Mouse (Mus musculus) left cerebral cortex, postnatal 14 days (tissue): ENCODE measurements around the gene Rilpl1. TPM values are rescaled to one million over a fixed set of nuclear protein-coding genes. Genes with fewer than 3 reads are reported as not detected.
"Not testable (repeated sequence)": the region's sequence is repeated elsewhere in the genome, so short reads cannot be mapped to it uniquely, and the experiment has no call there.

Source experiments
- DNase-seq, 2 experiments: peaks; one replicate each; pipeline ENCODE4 v3.0.0; 2021 to 2022; ENCODE audit warnings: low spot score in 2 of 2, mixed read lengths in 1 of 2
- intact Hi-C: fragments of 180-260 bp; cut with DNase I; formaldehyde crosslinking; loops from one replicate; pipeline ENCODE4 v1.15.1; 2025
- total RNA-seq, 2 experiments: library from RNA; stranded (reverse); gene quantifications; 2 replicates each; pipeline ENCODE4 v1.2.3; 2021

The Rilpl1 gene
- total RNA-seq, 2 experiments from 2014 or later: 42.5 to 57.5 TPM

DNA sequence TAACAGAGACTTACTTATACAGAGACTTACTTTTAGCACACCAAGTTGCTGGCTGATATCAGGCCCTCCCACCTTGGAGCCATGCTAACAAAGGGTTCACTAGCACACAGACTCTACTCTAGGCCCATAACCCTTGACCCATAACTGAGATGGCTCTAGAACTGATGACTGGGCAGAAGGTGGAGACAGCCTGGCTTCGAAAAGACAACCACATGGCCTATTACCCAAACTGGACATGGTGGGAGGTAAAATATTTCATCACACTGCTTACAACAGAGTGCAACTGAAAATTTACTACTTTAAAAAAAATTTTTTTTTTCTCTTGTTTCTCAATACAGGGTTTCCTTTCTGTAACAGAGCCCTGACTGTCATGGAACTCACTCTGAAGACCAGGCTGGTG, 63.4 kb downstream of the Rilpl1 start:
- DNase-seq: no peak
- intact Hi-C loops: no loop called here

DNA sequence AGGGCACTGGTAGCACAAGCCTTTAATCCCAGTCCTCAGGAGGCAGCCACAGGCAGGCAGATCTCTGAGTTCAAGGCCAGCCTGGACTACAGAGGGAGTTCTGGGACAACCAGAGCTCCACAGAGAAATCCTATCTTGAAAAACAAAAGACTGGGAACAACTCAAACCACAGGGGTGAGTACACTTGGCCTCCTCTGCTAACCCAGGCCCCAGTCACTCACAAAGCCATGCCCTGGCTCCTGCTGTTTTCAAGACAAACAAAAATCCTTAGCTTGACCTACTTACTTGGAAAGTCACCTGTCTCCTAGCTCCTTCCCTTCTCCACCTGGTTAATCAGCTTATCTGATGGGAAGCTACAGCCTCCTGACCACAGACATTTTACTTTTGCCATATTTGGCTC, 66.3 kb downstream of the Rilpl1 start:
- DNase-seq: no peak
- intact Hi-C loops: no loop called here

DNA sequence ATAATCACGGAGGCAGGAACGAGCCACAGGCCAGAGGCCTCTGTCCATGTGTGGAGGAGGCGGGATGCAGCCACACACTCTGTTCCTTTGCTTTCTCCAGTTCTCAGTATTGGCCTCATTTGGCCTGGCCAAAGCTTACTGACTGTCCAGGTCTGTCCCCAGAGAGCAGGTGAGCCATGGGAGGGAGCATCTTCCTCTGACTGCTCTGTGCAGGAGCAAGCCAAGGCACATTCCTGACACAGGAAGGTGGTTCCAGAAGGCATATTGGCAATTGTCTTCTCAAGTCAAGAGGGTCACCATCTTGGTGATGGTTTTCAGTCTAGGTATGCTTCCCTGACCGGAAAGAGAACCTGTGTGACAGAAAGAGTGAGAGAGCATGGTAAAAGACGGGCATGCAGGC, 67.7 kb downstream of the Rilpl1 start:
- intact Hi-C loops: no loop called here
- DNase-seq: no peak

DNA sequence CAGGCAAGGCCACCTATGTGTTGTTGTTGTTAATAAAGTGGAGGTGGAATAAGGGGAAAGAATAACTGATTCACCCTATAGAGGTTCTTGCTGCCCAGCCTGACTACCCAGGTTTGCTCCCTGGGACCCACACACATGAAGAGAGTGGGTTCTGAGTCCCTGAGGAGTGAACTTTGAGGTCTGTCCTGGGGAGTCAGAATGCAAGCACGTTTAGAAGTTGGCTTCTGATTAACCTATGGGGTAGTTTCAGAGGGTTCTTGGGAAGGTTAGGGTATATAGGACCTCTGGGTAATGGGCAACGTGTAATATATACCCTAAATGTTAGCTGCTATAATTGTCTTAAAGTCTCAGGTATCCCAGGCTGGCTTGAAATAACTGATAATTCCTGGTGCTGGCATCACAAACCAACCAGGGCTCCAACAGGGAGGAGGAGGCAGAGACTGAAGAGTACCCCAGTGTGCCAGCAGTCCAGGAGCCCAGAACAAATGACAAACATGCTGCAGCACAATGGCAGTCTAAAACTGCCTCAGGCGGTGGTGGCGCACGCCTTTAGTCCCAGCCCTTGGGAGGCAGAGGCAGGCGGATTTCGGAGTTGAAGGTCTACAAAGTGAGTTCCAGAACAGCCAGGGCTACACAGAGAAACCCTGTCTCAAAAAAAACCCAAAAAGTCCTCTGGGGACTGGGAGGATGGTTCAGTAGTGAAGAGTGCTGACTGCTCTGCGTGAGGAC, 68.7 kb downstream of the Rilpl1 start:
- intact Hi-C loops: no loop called here

DNA sequence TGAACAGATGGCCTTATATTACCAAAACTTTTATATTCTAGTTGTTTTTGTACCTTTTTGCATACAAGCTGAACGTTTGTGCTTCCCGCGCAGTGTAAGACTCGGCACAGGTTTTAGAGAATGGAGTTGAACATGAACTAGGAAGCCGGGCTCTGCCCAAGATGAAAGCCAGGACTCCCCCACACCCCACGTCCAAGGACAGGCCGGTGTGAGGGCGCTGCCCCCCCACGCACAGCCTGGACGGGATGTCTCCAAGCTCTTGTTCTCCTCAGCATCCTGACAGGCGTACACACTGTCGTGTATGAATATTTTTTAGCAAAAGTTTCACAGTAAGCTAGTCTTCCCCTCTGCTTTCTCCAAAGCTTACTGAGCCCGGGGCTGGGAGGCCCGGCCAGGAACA, 70.3 kb downstream of the Rilpl1 start:
- DNase-seq, intact Hi-C loops: not testable (repeated sequence)

More for the DNA sequence above, 68.7 kb downstream of the Rilpl1 start:
- no peak for DNase-seq

DNA sequence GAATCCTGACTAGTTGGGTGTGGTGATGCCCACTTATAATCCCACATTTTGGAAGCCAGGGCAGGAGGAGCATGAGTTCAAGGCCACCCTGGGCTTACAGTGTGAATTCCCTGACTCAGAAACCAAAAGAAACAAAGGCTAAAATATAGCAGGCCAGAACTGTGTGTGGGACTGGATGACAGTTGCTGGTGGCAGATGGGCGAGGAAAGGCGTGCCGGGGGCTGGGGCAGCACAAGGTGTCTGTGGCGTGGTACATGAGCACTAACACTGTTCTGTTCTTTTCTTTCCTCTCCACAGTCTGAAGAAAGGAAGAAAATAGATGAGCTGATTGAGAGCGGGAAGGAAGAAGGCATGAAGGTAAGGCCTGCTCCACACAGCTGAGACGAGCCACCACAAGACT, 74.4 kb downstream of the Rilpl1 start:
- intact Hi-C loops: no loop called here

DNA sequence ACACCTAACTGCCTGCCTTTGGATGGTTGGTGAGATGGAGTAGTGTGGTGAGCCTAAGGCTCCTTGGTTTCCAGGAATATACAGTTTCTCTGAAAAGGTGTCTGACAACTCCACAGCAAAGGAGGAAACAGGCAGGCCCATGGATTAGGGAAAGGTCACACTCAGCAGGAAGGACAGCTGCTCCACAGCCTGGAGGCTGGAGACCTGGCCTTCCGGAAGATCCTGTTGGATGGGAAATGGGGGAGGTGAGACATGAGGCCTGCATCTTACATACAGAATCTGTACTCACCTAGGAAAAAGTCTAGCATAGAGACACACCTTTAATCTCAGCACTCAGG, 77.1 kb downstream of the Rilpl1 start:
- no peak for DNase-seq
- intact Hi-C loops: no loop called here

More for the DNA sequence above, 74.4 kb downstream of the Rilpl1 start:
- DNase-seq: no peak

DNA sequence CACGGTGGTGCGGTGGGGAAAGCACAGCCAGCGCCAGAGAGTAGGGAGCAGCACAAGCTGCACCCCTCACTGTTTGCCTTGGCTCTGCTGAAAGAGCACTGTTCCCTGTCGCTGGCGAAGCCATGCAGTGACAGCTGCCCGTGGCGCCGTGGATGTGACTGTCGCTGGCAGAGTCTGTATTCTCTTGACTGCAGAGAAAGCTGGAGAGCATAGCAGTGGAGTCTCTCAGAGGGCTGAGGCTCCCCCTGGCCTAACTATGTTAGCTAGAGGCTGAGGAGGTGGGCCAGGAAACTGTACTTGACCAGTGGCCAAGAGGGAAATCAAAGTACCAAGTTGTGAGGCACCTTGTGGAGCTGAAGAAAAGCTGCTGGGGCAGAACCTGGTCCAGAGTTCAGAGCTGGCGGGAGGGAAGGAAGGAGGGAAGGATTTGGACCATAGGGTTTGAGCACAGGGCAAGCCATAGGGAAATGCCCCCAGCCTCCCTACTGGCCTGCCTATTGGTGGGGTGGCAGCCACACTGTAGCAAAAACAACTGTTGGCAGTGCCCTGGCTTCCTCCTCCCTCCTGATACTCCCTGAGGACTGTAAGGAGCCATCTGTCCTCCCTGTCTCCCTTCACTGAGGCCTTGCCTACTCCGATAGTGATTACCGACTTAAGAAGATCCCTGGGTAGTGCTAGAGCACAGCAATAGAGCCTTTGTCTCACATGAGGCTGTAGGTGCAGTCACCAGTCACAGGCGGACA, 77.7 kb downstream of the Rilpl1 start:
- intact Hi-C loops: no loop called here
- peak; percentile 64 to 70 for DNase-seq

DNA sequence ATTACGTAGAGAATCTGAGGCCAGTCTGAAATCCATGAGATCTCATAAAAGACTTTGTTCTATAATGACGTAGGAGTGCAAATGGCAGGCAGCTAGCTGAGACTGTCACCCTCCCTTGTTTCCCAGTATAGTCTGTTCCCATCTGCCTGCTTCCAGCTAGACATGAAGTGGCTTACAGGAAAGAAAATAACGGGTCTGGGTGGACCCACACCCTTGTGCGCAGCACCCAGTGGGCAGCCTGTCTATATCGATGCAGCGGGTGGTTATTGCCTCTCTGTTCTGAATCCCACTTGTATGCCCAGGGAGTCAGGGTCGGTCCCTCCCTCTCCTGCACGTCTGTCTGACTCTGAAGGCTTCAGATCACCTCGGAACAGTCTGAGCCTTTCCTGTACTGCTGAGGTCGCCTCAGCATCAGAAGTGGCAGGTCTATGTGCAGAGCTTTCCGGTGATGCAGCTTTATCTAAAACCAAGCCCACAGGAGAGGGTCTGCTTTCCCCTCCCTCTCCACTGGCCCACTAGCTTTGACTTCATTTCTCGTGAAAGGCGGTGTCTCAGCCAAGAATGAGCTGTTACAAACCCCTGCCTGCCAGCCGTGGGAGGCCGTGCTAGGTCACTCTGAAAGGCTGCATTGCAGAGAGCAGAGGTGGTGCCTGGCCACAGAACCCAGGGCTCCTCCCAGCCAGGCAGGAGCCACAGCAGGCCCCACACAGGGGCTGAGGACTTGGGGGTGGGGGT, 78.5 kb downstream of the Rilpl1 start:
- peak in 1 of 2 experiments; percentile 51 for DNase-seq
- intact Hi-C loops: no loop called here

DNA sequence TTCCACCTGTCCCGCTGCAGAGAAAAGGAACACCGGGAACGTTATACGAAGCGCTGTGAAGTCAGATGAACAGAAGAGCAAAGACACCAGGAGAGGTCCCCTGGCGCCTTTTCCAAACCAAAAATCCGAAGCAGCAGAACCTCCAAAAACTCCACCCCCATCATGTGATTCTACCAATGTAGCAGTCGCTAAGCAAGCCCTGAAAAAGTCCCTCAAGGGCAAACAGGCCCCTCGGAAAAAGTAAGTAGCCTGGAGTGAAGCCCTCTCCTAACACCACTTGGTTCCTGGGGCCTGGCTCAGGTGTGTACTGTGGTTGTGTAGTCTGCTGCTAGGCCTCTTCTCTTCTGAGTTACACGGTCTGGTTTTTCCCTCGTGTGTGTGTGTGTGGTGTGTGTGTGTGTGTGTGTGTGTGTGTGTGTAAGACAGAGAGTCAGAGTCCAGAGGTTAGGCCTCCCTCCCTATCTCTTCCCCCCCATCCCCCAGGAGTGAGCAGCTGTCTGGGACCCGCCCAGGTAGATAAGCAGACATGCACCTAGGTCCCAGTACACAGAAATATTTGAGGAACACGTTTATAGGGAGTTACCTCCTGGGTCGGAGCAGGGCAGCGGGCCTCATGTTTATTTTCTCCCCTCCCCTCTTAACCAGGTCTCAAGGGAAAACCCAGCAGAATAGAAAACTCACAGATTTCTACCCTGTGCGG, 80.4 kb downstream of the Rilpl1 start:
- intact Hi-C loops: no loop called here
- no peak for DNase-seq

DNA sequence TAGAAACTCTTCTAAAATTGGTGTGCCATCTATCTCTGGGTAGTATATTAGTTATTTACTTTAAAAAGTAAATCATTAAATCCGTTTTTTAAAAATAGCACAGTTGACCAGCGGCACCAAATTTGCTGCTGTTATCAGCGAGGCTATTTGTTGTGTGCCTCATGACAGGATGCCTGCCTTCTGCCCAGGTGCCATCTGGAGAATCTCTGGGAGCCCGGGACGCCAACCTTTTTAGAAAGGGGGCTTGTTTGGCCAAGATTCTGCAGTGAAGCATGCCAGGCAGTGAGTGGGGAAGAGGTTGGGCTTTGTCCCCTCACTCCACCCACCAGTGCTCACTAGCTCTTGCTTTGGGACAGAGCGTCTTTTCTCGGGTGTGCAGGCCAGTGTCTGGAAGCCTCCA, 81.1 kb downstream of the Rilpl1 start:
- no peak for DNase-seq
- intact Hi-C loops: no loop called here

DNA sequence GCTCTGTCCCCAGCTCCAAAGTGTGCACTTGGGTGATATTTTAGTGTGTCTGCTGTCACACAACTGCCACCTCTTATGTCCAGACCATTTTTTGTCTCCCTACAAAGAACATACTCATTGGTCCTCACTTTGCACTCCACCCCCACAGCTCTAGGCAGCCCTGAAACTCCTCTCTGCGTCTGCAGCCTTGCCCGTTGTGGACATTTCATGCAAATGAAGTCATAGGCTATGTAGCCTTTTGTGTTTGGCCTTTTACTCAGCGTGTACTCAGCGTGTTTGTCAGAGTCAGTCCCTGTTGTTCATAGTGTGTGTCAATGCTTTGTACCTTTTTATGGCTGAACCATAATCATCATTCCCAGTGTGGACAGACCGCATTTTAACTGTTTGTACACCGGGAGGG, 81.7 kb downstream of the Rilpl1 start:
- intact Hi-C loops: loop anchor here (5.0 kb wide), 1 partner anchor 33 kb away; the partner anchor contains the start of gene Snrnp35
- DNase-seq: no peak

DNA sequence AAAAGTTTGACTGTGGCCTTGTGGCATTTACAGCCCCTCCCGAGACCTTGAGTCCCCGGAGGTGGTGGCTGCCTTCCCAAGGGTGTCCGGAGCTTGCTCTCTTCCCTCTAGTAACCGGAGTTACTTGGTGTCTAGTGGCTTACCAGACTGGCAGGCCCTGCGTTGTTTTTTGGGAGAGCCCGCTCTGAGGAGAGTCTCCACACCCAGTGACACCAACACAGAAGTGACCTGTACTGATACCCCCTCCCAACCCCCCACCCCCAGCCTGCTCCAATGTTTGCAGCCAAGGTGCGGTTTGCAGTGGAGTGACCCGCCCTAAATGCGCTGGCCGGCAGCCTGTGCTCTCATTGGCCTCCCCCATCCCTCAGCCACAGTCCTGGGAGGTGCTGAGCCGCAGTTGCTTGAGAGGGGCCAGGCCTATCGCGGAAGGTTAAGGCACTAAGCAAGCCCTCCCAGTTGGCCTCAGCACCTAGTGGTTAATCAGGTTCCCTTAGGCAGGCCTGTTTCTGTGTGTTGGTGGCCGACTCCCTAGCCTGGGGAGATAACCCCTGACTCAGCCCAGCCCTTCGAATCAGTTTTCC, 84.8 kb downstream of the Rilpl1 start:
- no peak for DNase-seq

DNA sequence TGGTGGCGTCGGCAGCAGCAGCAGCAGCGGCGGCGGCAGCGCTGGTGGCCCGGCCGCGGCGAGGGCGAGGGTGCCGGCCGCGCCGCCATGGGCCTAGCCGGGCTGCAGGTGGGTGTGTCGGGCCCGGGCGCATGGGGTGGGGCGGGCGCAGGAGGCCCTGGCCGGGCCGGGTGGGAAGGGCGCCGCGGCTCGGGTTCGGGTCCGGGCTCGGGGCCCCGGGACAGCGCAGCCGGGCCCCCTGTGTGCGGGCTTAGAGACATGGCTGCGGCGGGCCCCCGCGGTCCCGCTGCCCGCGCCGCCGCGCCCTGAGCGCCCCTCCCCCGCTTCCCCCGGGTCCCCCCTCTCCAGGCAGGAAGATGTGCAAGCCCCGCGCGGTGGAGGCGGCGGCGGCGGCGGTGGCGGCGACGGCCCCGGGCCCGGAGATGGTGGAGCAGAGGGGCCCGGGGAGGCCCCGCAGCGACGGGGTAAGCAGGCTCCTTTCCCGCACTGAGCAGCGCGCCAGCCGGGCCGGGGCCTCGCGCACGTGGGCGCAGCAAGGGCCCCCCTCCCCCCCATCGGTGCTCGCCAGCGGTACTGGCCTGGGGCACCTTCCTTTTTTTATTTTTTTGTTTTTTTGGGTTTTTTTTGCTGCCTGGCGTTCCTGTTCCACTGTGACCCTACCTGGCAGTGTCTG, 85.4 kb downstream of the Rilpl1 start:
- peak in 1 of 2 experiments; percentile 23 for DNase-seq

More for the DNA sequence above, 84.8 kb downstream of the Rilpl1 start:
- intact Hi-C loops: loop anchor here (5.0 kb wide), 1 partner anchor 36 kb away; the partner anchor contains the start of gene Snrnp35

DNA sequence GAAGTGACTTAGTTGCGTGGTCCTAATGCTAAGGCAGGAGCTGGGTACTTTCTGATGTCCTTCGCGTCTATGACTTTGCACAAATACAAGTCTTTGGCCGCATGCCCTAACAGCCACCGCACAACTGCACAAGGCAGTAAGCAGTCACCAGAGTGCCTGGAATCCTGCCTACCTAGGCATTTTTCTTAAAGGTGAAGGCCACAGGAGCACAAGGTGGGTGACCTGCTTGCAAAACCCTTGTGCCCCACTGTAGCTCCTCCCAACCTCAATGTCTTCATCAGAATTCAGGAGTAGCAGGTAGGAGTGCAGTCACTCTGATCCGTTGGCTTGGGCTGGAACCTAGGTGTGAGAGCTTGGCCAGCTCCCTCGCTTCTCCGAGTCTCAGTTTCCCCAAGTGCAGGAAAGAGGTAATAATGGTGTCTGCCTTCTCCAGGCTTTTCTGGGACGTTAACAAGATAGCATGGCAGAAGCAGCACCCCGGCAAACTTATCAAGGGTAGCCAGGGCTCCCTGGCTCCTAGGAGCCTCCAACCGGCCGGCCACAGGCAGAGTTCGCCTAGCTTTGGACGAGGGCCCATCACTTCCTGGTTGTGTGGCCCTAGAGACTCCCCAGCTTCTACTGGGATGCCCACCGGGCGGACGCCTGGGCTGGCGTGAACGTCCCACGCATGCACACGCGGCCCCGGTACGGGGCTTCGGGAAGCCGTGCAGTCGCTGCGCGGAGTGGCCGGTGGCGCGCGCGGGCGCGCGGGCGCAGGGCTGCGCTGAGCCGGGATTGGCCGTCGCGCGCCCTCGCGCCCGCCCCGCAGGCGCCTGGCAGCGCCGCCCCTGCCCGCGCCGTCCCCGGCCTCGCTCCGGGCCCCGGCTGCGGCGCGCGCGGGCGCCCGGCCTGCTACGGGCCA, 86.3 kb downstream of the Rilpl1 start:
- intact Hi-C loops: loop anchor here (5.0 kb wide), 1 partner anchor 37 kb away; the partner anchor contains the start of gene Snrnp35
- peak; percentile 68 to 80 for DNase-seq

More for the DNA sequence above, 85.4 kb downstream of the Rilpl1 start:
- intact Hi-C loops: loop anchor here (5.0 kb wide), 1 partner anchor 37 kb away; the partner anchor contains the start of gene Snrnp35

DNA sequence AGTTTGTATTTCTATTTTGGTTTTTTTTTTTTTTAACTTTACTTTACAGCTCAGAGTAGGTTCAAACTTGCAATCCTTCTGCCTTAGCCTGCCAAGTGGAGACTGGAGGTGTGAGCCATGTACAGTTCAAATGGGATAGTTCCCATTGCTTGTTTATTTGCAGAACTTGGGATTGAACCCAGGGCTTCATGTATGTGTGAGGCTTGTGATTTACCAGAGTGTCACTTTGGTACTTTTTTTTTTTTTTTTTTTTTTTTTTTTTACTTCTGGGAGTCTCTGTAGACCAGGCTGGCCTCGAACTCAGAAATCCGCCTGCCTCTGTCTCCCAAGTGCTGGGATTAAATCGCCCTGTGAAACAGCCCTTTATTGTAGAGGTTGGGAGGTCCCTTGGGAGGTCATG, 87.0 kb downstream of the Rilpl1 start:
- intact Hi-C loops: no loop called here
- no peak for DNase-seq
